Mouse (Mus musculus) right cerebral cortex, postnatal 36 days (tissue): ENCODE measurements around the gene Irf2bp1.

Experiments used
- DNase-seq, 2 experiments: peaks; one replicate each; pipeline ENCODE4 v3.0.0; 2022; ENCODE audit warnings: low spot score in 2 of 2, mixed read lengths in 1 of 2

Irf2bp1 gene

DNA sequence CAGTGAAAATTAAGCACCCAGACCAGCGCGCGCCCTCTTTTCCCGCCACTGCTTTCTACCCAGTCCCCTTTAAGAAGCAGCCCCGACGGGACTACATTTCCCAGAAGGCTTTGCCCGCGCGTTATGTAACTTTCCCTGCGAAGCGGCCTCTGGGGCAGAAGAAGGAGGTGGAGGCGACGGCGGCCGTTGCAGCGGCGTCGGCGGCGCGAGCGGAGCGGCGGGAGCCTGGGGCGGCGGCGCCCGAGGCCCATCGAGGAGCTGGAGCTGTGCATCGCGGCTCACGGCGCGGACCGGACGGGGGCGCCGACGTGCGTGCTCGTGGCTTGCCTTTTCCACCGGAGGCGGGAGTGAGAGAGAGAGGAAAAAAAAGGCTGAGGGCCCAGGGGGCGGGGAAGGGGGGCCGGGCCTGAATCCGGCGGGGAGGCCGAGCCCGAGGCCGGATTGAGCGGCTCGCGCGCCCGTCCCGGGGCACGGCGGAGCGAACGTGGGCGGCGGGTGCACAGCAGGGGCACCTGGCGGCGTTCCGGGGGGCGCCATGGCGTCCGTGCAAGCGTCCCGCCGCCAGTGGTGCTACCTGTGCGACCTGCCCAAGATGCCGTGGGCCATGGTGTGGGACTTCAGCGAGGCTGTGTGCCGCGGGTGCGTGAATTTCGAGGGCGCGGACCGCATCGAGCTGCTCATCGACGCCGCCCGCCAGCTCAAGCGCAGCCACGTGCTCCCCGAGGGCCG is at the start of gene Irf2bp1:
Irf2bp1 (plus strand) TSS at position 143 of the 729 bp plus-strand sequence.
- peak; percentile 89 to 92 for DNase-seq

DNA sequence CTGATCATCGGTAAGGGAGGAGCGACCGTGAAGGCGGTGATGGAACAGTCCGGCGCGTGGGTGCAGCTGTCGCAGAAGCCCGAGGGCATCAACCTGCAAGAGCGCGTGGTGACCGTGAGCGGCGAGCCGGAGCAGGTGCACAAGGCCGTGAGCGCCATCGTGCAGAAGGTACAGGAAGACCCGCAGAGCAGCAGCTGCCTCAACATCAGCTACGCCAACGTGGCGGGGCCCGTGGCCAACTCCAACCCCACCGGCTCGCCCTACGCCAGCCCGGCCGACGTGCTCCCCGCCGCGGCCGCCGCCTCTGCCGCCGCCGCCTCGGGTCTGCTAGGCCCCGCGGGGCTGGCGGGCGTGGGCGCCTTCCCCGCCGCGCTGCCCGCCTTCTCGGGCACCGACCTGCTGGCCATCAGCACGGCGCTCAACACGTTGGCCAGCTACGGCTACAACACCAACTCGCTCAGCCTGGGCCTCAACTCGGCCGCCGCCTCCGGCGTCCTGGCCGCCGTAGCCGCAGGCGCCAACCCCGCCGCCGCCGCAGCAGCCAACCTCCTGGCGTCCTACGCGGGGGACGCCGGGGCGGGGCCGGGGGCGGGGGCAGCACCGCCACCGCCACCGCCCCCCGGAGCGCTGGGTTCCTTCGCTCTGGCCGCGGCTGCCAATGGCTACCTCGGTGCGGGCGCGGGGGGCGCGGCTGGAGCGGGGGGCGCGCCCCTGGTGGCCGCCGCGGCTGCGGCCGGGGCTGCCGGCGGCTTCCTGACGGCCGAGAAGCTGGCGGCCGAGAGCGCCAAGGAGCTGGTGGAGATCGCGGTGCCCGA is 46.1 kb upstream of the Irf2bp1 start:
- peak; percentile 56 to 60 for DNase-seq

DNA sequence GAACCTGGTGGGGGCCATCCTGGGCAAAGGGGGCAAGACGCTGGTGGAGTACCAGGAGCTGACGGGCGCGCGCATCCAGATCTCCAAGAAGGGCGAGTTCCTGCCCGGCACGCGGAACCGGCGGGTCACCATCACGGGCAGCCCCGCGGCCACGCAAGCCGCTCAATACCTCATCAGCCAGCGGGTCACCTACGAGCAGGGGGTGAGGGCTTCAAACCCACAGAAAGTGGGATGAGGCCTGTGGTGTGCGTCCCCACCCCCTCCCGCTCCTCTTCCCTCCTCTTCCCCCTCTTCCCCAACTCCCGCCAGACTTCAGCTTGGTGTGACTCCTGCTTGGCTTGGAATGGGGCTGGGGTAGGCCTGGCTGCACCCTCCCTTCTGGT is 45.5 kb upstream of the Irf2bp1 start:
- no peak for DNase-seq

DNA sequence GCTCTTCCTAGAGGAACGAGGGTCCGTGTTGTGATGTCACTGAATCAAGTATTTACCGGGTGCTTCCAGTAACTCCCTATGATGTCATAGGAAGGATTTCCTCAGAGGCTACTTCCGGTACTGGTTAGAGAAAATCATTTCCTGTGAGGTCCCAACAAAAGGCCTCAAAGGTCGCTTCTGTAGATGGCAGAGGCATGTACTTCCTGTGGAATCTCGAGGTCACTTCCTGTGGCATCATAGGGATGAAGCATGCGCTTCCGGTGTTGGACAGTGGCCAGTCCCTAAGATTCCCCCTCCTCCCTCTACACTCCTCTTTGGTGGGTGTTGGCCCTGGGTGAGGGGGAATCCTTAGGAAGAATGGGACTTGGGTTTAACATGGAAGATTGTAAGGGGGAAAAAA is 44.4 kb upstream of the Irf2bp1 start:
- no peak for DNase-seq

DNA sequence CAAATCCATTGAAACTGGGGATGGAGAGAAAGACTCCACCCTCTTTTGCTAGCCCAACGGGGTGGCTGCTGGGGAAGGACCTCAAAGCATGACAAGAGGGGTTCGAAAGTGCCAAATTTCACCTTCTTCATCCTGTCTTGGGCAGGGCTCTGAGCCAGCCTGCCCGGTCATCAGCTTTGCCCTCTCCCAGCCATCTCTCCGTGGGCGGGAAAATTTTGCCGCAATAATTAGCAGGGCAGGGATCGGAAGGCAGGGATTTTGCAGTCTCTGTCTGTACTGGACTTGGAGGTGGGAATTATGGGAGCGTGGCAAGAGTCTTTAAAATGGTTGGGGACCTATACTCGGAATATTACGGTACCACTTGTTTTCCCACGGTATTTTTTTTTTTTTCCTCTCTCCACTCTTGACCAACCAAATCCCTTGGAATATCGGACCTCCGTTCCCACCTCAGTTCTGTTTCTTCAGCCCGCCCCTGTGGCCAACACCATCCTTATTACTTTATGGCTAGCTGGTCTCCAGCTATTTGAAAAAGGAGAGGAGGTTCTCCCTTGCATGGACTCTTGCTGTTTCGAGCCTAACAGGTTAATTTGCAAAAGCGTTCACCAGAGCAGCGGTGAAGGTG is 41.6 kb upstream of the Irf2bp1 start:
- DNase-seq: no peak

DNA sequence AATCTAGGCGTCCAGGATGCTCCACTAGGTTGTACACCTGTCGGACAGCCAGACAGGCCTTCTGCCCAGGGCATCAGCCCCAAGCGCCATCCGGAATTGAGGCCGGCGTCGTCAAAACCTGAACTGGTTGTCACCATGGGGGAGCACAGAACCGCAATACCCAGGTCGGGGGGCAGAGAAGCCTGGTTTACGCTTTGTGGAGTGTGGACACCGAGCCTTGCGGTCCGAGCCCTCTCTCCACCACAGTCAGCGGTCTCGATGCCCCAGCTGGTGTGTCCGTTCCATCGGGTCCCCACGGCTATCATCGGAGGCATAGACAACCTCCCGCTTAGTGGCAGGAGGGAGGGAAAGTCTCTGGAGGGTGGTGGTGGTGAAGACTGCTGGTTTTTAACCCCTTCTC is 41.0 kb upstream of the Irf2bp1 start:
- DNase-seq: no peak

DNA sequence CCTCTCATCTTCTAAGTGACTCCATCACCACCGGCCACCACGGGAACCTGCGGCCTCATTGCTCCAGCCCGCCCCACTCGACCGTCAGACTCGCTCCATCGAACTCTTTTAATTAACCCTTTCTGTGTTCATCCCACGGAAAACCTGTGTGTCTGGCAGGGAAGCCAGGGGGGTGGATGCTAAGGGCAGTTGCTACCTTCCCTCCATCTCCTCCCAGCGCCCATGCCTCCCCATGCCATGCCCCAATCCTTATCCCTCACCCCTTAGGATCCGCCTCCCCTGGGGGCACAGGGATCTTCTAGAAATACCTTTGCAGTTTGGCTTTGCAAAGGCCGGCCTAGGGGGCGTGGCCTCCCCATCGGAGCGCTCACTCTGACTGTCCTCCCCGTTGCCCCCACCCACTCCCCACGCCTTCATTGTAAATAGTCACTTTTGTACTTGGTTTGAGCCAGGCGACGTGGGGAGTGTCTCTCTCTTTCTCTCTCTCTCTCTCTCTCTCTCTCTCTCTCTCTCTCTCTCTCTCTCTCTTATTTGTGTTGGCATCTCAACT is 40.5 kb upstream of the Irf2bp1 start:
- DNase-seq: no peak

DNA sequence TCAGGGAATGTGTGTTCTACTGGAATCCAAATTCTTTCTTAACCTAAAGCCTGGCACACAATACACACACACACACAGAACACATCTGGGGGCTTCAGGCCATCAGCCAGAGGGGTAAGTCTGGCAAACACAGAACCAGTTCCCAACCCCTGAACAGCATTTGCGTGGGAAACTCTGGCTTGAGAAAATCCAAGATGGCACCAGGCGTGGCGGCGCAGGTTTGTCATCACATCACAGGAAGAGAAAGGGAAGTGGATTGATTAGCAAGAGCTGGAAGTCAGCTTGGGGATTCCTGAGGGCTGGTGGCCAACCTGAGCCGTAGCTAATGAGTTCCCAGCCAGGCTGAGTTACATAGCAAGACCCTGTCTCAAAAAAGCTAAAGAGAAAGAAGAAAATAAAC is 38.5 kb upstream of the Irf2bp1 start:
- no peak for DNase-seq

DNA sequence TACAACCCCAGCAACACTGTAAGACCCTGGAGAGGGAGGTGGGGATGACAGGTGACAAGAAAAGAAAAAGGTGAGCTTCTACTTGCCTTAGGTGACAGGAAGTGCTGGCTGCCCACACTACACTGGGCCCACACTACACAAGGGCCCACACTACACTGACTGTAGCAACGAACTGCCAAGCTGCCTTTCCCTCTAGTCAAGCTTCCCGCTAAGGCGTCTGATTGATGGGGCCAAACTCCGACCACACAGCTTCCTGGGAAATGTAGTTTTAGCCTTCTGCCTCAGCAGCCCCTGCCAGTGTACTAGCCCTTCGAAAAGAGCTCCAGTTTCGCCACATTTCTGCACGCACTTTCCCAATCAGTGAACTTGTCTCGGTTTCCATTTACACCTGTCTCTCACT is 36.2 kb upstream of the Irf2bp1 start:
- DNase-seq: no peak

DNA sequence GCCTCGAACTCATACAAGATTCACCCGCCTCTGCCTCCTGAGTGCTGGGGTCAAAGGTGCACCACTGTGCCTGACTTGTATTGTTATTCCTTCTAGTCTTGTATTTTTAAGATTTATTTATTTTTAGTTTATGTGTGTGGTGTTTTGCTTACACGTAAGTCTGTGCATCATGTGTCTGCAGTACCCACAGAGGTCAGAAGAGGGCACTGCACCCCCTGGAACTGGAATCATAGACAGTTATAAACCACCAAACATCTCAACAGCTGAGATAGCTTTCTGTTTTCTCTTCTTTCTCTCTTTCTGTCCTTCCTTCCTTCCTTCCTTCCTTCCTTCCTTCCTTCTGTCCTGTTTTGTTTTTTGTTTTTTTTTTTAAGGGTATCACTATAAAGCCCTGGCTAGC is 32.9 kb upstream of the Irf2bp1 start:
- DNase-seq: no peak

DNA sequence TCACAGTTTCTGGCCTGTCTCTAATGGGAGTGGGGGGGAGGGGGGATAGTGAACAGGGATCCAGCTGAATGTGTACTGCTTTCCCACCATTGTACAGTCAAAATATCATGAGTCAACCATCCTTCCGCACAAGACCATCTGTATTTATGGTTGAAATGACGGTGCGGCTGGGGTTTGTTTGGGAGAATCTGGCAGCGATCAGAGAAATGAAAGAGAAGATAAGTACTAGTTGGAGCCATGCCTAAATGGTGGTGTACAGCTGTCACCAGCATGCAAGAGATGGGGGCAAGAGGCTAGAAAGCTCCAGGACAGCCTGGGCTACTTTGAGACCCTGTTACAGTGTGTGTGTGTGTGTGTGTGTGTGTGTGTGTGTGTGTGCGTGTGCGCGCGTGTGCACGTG is 25.5 kb upstream of the Irf2bp1 start:
- DNase-seq: no peak

DNA sequence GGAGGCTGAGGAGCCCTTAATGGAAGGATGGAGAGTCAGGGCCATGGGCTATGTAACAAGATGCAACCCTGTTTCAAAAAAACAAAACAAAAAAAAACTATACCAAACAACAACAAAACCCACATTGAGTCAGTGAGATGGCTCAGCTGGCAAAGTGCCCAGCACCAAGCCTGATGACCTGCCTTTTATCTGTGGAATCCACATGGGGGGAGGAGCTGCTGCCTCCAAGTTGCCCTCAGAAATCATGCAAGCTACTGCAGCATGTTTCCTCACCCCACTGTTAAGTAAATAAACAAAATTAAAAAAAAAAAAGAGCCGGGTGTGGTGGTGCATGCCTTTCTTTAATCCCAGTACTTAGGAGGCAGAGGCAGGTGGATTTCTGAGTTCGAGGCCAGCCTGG is 17.3 kb upstream of the Irf2bp1 start:
- no peak for DNase-seq

DNA sequence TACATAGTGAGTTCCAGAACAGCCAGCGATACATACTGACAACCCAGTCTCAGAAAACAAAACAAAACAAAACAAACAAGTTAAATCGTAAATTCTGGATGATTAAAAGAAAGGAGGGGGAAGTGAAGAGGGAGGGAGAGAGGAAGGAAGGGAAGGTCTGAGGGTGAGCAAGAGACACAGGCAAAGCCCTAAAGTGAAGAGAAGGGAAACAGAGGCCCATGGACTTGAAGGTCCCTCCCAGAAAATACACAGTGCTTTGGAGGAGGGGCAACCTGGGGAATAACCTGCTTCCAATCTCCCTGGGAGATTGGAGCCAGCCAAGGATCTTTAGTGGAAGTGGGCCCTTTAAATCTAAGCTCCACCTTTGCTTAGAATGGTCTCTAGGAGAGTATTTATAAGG is 16.7 kb upstream of the Irf2bp1 start, which contains the start of gene Nanos2:
Nanos2 (plus strand) TSS at position 301 of the 400 bp plus-strand sequence.
- DNase-seq: no peak

DNA sequence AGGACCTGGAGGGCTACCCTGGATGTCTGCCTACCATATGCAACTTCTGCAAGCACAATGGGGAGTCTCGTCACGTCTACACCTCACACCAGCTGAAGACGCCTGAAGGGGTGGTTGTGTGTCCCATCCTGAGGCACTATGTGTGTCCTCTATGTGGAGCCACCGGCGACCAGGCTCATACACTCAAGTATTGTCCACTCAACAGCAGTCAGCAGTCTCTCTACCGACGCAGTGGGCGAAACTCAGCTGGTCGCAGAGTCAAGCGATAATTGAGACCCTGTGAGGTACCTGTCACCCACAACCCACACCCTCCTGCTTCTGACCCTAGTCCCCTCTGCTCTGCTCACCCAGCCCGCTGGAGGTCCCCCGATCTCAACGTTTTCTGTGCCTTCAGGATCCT is 16.1 kb upstream of the Irf2bp1 start:
- DNase-seq: no peak

DNA sequence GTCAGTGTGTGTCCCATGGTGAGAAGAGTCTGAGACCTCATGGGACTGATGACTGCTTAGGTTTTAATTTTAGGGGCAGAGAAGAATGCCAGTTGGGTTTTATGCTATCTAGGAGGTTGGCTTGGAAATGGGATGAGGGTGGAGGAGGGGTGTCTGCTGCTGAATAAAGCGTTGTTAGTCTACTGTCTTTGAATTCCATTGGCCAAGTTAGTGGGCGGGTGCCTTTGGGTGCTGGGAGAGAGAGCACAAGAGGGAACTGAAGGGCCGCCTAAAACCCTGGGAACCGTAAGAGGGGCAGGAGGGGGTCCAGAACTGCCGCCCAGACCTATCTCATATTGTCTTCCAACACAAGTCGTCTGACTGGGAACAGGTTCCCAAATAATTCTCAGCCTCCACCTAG is 15.1 kb upstream of the Irf2bp1 start:
- DNase-seq: no peak

DNA sequence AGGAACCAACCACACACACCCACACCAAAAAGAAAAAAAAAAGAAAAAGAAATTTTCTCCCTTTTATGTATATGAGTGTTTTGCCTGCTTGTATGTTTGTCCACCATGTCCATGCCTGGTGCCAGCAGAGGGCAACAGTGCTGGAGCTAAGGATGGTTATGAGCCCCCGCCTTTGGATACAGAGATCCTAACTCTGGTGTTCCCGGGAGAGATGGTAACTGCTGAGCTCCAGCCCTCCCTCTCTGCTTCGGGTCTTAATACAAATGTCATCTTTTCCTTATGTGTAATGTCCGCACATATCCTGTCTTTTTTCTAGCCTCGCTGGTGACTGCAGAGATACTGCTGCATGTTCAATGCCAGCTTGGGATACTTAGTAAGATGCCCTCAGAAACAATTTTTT is 13.8 kb upstream of the Irf2bp1 start:
- no peak for DNase-seq

DNA sequence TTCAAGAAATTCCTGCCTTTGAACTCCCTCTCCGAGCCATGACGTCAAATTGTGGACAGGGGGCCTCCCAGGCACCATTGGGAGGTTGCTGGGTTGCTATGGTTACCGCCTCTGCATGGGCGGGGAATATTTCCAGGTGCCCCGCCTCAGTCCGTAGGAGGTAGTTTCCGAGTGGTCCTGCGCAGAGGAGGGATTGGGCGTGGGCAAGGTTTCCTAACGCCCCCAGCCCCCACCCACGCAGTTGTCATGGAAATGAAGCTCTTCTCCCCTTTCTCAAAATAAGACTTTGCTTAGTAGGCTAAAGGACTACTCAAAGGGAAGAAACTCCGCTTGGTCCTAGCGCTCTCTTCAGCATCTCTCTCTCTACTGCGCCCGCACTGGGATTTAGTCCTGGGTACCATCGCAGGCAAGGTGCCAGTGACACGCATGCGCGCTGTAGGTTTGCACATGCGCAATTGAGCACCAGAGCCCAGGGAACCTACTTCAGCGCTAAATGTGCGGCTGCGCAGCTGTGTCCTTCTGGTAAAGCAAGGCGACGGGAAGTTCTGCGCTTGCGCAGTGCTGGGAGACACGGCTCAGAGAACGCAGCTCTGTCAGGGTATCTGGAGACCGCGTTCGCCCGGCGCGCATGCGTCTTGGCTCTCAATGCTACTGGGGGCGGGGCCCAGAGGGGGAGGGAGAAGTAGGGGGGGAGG is 13.1 kb upstream of the Irf2bp1 start, which contains the start of gene Mypop:
Mypop (plus strand) TSS at position 645 of the 695 bp plus-strand sequence.
- peak; percentile 100 for DNase-seq

DNA sequence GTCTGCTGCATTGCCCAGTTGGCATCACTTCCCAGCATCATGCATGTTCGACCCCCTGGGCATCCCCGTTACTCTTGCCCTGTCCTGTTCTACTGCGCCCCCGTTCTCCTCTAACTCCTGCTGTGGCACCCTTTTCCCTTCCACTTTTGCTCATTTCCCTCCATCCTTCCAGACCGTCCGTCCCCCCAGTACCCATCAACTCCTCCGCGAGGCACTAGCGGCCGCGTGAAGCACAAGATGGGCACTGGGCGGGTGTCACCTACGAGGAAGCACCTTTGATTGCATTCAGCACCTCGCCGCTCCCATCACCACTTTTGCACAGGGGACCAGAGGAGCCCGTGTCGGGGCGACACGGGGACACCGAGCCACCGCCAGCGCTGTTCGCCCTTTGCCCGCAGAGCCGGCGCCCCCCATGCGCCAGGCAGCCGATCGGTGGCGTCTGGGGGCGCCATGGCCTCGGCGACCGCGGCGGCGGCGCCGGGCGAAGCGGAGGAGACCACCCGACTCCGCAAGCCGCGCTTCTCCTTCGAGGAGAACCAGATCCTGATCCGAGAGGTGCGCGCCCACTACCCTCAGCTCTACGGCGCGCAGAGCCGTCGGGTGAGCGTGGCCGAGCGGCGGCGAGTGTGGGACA is 12.1 kb upstream of the Irf2bp1 start:
- no peak for DNase-seq

DNA sequence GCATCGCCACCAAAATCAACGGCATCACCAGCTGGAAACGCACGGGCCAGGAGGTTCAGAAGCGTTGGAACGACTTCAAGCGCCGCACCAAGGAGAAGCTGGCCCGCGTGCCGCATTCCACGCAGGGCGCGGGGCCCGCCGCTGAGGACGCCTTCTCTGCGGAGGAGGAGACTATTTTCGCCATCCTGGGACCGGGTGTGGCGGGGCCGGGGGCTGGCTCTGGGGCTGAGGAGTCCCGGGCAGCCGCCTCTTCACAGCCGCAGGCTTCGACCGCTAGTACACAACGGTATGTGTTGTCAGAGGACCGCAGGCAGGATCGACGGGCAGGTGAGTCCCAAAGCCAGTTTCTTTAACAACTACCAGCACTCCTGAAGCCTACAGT is 11.6 kb upstream of the Irf2bp1 start:
- no peak for DNase-seq

DNA sequence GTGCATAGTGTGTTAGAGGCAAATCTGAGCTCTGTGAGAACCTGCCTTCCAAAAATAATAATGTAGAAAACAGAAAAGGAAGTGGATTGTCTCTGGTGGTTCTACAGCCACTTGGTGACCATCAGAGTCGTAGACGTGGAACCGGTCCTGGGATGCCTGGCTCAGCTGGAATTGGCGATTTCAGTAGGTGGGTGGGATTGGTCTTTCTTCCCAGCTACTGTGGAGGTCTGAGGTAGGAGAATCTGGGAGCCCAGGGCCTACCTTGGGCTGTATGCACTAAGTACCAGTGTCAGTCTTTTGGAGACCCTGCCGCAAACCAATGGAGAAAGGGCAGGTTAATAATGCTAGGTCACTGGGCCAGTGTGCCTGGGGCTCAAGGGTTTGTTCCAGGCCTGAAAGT is 10.8 kb upstream of the Irf2bp1 start:
- DNase-seq: no peak

DNA sequence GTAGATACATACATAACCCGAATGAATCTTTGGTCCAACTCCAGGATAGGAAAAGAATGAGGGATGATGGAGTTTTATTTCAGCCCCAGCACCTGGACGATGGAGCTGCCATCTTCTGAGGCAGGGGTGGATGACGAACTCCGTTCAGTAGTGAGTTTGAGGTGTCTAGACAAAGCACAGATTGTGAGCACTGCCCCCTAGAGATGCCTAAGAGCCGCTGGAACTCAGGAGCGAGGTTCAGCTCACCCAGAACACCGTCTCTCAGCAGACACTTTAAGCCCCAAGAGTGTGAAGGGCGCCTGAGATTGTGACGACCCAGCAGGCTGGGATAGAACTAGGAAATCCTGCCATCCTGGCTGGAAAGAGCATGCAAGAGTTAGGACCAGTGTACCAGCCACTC is 5.0 kb upstream of the Irf2bp1 start:
- DNase-seq: no peak
